Mouse (Mus musculus) adrenal gland, postnatal 36 days (tissue): ENCODE measurements around the gene Med12l. TPM values are rescaled to one million over a fixed set of nuclear protein-coding genes. Genes with fewer than 3 reads are reported as not detected.
A peak's percentile ranks its signal among the peaks of the same experiment; 100 is the strongest.

Source experiments
- DNase-seq, 2 experiments: peaks; one replicate each; pipeline ENCODE4 v3.0.0; 2021; ENCODE audit warnings: mixed read lengths in 1 of 2
- total RNA-seq, 2 experiments: library from RNA; stranded (reverse); gene quantifications; 2 replicates each; pipeline ENCODE4 v1.2.3; 2021

Gene Med12l
- total RNA-seq, 2 experiments from 2014 or later = 12.9 to 13.3 TPM

DNA sequence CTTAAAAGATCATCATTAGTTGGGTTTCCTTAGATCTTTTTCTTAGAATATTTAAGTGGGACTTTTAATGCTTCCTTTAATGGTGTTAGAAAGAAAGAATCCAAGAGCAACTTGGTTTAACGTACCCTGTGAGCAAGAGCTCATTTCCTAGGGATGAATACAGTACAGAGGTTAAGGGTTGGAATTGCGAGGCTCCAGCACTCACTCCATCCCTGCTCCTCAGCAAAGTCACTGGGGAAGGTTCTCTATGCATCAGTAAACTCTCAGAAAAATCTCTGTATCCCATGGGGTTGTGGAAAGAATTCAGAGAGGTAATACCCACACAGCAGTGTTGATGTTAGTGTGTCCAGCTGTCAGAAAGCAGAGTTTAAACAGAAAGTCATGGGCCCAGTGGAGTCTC is 134.5 kb downstream of the Med12l start:
- DNase-seq = no peak

DNA sequence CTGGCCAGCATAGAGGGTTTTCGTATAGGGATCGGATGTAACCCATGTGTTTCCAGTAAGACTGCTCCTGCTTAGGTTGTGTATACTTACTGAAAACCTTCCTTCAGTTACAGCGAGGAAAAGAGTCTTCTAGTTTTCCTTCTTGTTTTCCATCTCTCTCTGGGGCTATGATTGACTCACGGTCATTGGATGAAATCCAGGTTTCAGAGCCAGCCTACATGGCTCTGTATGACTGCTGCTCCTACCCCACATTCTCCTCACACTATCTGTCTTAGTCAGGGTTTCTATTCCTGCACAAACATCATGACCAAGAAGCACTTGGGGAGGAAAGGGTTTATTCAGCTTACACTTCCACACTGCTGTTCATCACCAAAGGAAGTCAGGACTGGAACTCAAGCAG is 135.3 kb downstream of the Med12l start:
- peak in 1 of 2 experiments; percentile 52 for DNase-seq

DNA sequence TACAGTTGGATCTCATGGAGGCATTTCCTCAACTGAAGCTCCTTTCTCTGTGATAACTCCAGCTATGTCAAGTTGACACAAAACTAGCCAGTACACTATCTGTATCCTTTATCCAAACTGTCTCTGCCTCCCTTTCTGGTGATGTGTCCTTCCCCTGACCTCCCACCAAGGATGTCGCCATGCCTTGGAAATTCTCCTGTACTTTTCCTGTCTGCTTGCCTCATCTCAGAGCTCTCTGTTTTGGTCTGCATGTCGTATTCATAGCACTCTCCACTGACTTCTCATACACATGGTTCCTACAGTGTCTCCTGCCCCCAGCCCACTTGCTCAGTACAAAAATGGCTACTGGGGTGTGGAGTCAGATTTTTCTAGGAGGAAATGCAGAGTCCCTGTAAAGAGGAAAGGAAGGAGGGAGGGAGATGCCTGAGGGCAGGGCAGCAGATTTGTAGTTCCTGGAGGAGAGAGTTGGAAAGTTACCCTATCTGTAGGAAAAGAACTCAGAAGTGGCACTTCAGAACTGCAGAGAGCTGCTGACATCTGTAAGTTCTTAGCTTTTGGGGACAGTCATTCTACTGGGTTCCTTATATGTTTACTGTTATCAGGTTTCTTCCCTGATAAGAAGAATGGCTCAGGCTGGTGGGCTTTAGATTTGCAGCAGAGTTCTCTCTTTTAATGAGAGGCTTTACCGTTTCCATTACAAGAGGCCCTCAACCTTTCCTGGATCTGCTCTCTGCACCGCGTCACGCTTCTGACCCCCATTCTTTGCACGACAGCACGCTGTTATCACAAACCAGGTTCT is 136.1 kb downstream of the Med12l start:
- no peak for DNase-seq

DNA sequence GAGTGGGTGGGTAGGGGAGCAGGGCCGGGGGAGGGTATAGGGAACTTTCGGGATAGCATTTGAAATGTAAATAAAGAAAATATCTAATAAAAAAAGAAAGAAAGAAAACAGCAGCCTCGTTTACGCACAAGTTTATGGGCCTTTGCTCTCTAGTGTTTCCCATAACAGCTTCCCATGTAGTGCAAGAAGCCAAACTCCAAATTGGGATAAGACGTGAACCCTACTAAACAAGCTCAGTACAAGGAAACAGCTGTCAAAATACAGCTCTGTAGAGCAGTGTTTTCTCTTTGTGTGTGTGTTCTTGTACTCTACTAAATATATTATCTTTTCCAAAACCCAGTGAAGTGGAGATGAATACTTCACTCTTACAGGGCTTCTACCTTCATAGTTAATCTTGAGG is 139.6 kb downstream of the Med12l start:
- no peak for DNase-seq

DNA sequence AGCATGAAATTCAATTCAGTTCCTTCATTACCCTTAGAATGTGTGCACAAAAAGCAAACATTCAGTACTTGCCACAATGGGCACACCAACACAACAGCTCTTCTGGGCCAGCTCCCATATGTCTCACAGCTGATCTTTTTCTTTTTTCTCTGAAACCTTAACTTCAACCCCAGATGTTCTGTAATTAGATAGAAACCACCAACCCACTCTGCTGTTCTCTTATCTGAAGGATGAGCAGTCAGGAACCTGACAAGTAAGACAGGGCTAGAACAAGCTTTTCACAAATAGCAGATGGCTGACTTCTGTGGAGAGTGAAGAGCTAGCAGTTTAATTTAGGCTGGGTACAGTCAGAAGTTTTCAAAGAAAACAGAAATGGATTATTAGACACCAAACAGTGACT is 144.0 kb downstream of the Med12l start:
- no peak for DNase-seq

DNA sequence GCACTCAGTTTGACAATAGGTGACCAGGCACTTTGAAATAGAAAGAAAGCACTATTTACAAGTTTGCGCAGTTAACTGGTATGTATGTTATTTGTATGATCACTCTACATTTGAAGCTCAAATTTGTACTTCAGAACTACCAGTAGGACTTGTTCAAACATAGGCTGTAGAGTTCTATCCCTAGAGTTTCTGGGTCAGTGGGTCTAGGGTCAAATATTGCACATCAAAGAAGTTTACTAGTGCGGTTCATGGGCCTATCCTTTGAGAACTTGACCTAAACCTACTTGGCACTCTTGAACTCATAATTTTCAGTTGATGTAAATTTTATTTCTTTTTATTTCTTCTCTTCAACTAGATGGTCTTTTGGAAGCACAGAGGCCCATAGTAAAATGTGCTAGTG is 145.0 kb downstream of the Med12l start:
- DNase-seq = no peak

DNA sequence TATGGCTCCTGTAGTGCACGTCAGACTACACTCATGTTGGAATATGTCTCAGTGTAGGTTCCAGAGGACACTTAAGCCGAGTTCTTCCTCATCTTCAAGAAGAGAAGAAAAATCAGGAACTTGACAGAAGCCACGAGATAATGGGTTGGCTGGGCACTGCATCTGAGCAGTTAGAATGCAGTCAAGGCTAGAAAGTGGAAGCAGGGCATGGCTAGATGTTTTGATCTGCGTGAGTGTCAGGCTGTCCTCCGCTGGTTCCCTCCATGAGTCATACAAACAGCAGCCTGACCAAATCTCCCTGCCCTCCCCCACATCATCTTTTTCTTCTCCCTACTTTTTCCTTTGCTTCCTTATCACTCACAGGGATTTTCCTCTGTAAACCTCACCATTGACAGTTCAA is 147.8 kb downstream of the Med12l start, which contains the start of gene P2ry14:
P2ry14 (minus strand) TSS at position 195 of the 400 bp plus-strand sequence.
- peak; percentile 49 to 55 for DNase-seq

DNA sequence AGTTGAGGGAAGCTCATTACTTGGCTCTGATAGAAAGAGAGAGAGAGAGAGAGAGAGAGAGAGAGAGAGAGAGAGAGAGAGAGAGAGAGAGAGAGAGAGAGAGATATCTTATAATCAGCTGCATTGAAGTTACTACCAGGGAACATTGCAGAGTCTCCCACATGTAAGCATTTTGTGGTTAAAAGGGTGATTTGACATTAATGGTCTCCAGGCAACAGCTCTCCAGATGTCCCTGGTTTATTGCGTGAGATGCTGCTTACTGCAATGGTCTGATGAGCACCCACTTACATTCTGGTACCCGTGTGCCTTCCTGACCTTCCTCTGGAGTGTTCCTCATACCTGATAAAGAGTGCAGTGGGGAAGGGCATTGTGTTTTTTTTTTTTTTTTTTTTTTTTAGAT is 149.3 kb downstream of the Med12l start:
- no peak for DNase-seq

DNA sequence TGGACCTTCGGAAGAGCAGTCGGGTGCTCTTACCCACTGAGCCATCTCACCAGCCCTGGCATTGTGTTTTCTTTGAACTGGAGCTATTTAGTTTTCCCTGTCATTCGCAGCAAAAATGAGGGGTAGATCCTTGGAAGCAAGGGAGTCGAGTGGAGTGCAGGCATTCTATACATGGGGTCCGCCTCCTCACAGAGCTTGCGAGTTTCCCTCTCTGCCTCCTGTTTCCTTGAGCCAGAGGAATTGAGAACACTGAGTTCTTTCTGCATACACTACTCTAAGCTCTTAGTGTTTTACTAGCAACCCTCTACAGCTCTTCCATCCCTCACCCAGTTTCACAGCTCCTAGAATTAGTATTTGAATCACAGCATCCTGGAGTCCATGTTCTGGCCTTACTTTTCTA is 149.8 kb downstream of the Med12l start:
- no peak for DNase-seq

DNA sequence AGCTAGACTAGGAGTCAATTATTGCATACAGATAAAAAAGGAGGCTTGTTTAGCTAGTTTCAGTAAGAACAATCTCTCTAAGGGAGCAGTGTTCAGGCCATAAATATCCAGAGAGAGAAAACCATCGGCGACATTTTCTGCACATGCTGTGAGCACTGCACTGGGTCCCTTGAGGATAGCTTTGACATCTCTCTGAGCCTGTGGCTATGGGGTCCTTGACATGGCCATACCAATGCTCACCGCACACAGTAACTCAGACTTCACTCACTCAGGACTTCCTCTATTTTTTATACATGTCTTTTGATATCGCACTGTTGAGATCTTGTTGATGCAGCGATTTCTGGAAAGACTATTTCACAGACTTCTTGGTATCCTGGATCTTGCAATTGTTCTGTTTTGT is 151.4 kb downstream of the Med12l start:
- DNase-seq = no peak

DNA sequence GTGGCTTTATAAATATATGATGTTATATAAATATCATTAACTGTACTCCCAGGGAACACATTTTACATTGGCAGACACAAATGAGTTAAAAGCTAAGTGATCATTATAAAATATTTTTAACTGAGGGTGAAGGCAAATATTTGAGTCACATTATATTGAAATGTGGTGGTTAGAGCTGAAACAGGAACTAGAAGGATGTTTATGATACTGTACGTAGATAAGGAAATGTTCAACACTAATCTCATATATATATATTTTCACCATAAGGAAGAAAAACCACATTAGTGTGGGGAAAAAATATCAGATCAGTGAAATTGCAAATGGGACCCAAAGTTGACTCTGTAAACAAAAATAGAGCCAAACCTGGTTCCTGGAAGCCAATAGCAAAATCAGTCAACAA is 154.8 kb downstream of the Med12l start:
- DNase-seq = no peak

DNA sequence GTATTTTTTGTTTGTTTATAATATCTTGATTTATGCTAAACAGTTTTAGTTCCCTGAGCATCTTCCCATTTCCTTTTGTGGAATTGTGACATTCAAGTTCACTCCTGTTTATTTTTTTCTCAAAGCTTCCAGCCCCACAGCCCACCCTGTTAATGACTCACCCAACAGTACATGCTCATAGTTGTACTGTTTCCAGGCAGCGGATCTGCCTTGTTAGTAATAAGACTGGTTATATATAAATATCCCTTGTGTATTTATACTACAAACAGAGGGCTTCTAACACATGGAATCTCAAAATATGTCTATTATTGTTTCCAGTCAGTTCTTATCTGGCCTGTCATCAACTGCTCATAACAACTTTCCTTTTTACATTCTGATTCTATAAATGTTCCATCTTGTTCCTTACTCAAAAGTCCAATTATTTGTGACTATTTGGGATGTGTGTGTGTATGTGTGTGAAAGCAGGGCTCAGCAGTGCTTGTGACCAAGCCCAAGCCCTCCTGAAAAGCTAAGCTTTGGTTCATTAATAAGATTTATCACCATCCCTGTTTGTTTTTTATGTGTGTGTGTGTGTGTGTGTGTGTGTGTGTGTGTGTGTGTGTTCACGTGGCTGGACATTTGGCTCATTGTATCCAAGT is 161.9 kb downstream of the Med12l start:
- DNase-seq = no peak

DNA sequence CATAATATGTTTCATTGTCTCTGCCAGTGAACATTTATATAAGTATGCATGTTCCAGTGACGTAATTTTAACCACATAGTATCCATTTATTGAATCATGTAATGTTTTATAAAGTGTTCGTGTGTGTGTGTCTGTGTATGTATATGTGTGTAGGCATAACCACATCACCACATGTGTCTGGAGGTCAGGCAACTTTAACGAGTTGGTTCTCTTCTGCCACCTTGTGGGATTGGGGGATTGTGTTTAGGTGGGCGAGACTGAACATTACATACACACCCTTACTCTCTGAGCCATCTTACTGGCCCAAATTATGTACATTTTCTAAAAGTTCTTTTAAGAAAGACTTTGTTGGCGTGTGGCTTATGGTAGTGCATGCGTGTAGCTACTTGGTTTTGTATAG is 162.9 kb downstream of the Med12l start:
- DNase-seq = no peak

DNA sequence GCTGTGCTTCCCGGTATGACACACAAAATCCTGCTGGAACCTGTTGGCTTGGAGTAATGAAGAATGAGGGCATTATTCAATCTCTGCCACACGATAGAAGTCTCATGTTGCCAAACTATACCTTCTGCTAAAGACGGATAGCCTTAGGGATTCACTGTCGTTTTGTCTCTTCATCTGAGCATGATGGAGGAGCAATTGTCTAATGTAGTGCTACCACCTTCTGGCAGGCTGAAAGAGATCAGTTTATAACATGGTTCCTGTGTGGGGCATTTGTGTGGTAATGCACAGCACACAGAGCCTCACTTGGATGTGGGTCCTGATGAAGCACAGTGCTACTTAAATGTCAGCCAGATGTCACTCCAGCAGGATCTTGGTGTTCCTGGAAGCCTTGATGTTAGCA is 163.6 kb downstream of the Med12l start:
- DNase-seq = peak in 1 of 2 experiments; percentile 17

DNA sequence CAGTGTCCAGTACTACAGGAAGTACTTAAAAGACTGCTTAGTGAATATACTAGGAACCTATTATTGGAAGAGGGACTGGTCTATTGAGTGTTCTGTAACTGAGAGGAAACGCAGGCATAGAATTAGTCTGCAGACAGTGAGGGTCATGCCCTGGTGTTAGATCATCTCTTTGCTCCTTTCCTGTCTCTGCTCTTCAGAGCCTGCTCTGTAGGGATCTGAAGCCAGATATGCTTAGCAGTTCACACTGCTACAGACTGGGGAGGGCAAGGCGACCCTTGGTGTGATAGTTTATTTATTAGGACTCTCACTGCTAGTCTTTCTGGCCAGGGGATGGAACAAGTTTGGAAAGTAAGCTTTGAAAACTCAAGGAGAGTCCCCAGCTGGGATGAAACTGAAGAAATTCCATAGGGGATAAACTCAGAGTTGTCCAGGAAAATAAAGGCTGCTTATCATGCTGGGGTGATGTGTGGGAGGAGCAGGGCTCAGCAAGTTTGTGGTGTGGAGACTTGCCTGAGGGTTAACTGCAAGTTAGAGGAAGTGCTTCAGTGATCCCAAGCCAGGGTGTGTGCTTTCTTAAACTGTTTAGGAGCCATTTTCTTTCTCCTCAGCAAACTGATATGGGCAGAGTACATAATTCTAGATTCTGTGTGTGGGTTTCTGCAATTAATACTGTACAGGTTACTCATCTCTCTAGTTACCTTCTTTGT is 164.4 kb downstream of the Med12l start:
- DNase-seq = no peak

DNA sequence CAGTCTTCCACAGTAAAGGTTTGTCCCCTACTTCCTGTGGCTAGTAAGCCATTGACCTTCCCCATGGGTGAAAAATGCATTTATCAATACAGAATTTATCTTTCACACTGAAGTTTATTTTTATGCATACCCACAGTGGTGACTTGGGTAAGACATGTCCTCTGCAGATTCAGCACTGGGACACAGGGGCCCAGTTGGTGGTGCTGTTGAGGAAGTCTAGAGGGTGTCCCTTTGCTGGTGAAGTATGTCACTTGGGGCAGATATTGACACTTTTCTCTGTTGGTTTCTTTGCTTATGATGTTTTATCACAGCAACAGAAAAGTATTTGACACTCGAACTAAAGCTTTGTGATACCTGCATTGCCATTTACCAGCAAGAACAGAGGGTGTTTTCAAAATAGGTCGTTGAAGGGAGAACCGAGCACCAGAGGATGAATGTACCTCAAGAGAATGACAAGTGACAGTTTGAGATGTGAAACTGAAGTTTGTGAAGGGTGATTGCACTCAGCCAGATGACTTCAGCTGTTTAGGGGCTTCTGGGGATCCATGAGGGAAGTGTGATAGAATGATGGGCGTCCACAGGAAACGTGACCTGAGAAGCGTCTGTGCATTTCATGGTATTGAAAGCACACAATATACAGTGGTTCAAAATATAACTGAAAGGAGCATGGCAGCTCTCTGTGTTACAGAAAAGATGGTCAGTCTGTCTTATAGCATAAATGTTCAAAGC is 169.0 kb downstream of the Med12l start:
- no peak for DNase-seq

DNA sequence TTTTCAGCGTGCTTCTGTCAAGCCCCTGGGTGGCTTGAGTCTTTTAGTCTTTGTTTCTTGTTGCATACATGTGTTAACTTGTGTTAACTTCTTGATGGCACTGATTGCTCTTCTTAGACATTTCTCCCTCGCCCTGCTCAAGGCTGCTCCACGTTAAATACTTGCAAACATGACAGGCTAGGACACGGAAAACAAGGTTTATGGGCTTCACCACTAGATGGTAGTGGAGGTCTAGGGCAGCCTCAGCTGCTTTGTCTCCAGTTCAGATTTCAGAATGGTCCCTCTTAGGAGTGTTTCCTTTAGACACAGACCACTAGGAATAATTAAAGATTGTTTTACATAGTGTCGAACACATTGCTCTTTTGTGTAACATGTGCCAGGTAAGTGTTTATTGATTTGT is 169.6 kb downstream of the Med12l start:
- peak; percentile 38 to 56 for DNase-seq

DNA sequence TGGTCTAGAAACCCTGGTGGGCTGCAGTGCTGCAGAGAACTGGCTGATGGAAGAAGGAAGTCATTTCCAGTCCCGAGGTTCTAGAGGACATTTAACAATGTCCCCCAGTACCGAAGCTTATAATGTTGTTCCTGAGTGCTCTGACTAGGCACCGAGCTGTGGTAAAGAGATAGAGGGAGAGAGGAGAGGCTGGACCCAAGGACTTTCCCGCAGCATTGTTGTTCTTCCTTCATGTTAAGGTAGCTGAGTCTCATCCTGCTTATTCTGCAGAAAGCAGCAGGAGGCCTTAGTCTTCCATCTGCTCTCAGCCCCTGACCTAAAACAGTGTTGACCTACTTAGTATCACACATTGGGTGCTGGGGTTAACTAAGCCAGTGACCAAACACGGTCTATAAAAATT is 171.2 kb downstream of the Med12l start:
- no peak for DNase-seq

DNA sequence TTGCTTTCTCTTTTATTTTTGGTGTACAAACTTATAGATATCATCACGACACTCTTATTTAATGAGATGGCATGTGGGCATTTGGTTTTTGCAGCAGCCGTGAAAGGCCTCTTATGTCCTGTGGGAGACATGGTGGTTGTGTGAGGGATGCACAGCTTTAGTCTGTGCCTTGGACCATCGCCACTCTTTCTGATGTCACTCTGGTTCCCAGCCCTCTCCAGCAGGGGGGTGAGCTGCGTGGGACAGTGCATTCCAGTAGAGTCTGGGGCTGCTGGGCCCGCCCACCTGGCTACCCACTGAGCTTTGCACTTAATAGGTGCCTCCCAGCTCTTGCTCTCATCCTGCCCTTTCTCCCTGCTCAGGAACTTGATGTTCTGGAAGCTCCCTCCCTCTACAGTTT is 175.5 kb downstream of the Med12l start:
- no peak for DNase-seq

DNA sequence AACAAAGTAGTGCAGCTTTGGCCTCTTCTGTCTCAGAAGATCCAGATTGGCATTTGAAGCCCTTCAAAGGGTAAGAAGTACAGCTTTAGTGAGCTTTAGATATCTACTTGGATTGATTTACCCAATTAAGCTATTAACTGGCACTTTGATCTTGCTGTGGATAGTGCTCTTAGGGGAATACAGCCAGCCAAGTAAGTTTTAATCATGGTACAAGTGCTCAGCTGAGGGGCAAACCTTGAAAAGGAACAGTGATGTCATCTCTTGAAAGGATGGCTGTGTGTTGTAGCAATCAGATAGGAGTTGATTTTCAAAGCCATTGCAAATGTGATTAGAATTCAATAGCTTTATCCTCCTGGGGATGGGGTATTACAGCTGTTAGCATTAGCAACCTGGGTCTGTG is 176.5 kb downstream of the Med12l start:
- DNase-seq = no peak

DNA sequence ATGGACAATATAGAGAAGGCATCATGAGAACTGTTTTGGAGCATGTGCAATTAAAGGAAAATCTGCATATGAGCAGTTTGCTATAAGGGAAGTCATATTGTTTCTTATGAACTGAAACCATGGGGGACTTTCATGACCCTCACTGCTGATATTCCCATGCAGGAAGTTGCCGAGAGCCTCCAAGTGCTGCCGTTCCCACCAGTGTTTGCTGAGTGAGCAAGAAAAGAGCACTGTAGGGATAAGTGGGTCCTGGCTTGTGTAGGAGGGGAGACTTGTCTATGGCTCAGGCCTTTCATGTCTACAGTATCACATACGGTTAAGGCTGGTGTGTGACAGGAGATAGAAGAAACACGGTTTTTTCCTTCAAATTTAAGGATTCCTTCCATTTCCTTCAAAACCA is 180.0 kb downstream of the Med12l start:
- DNase-seq = no peak

DNA sequence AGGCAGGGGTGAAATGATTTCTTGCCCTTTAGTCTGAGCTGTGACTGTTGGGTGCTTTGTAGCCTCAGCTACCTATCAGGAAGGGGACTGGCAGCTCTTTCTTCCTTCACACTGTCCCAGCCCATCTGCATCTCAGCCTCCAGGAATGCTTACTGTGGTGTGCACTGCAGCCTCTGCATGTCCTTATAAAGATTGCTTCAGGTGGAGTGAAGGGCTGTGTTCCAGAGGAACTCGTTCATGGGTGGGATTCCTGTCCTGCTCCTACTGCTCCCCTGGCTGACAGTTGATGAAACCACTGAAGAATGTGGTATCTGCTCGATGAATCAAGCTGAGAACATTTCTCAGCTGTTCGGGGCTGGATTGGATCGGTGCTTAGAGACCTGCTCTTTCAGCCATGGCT is 181.7 kb downstream of the Med12l start:
- DNase-seq = no peak

DNA sequence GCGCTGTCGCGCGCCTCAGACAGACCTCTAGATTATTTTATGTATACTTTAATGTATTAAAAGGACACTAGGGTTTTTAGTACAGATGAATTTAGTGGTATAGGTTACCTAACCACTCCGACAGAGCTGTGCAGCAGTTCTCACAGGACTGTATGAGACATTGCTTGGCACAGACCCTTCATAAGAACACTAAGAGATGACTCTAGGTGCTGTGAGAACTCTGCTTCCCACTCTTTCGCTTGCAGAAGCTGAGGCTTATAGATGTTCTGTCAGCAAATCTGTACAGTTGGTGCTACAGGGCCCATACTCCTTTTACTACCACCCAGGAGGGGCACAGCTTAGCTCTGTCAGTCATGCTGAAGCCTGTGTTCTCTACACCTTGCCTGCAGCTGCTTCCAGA is 186.0 kb downstream of the Med12l start:
- DNase-seq = no peak
